Mouse (Mus musculus) left cerebral cortex, adult 9 months (tissue): Measurements from ENCODE around the gene St3gal3.

Source experiments
- DNase-seq, 2 experiments: peaks; one replicate each; pipeline ENCODE4 v3.0.0; 2022; ENCODE audit warnings: low spot score in 2 of 2

St3gal3 gene

DNA sequence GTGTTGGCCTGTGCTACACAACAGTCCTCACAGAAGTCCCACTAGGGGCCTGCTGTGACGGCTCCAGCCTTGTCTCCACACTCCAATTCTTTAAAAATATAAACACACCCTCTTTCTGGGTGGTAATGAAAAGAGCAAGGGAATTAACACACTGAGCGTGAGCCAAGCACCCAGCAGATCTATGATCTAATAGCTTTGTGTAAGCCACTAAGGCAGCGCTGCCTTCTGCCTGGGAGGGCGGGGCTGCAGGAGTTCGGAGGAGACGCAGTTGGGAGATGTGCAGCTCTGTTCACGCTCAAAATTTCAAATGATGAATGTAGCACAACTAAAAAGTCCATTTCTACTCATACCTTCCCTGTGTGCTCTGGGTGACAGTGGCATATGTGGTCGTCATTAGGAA is 115.1 kb downstream of the St3gal3 start:
- DNase-seq: no peak

GRCm38 (mm10) chr4:118019218-118019617 is 115.5 kb downstream of the St3gal3 start:
- DNase-seq: no peak

GRCm38 (mm10) chr4:118017021-118017805 is 117.5 kb downstream of the St3gal3 start:
- DNase-seq: no peak

- DNase-seq: no peak
Measured at GRCm38 (mm10) chr4:118016323-118016911, 118.3 kb downstream of the St3gal3 start.

- DNase-seq: no peak
Measured at GRCm38 (mm10) chr4:118015636-118016035, 119.1 kb downstream of the St3gal3 start.

GRCm38 (mm10) chr4:118015126-118015525 is 119.6 kb downstream of the St3gal3 start:
- no peak for DNase-seq

- no peak for DNase-seq
Measured at GRCm38 (mm10) chr4:118010661-118011173, 124.0 kb downstream of the St3gal3 start.

GRCm38 (mm10) chr4:118008433-118009033 is 126.2 kb downstream of the St3gal3 start:
- DNase-seq: no peak

GRCm38 (mm10) chr4:118001355-118001754 is 133.4 kb downstream of the St3gal3 start:
- DNase-seq: no peak

DNA sequence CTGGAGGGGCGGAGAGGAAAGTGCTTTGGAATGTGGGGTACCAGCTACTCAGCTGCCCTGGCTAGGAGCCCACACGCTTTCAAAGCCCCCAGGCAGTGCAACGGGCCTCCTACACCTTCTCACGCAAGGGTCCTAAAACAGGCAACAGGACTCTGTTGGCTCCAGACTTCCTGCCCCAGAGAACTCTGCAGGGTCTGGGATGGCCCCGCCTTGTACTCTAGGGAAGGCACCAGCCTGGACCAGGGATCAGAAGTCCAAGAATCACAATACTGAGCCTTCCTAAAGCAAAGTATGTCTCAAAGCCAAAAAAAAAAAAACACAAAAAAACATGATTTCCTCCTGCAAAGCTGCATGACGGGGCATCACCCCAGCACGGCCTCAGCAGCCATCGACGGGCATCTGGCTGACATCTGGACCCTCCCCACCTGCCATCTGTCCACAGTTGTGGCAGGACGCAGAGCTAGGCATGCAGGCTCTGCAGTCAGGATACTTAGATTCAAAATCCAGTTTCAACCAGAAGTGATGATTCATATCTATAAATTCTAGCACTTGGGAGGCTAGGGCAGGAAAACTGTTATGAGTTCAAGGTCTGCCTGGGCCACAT is 134.0 kb downstream of the St3gal3 start:
- no peak for DNase-seq

- DNase-seq: no peak
Measured at GRCm38 (mm10) chr4:117999951-118000350, 134.8 kb downstream of the St3gal3 start.

GRCm38 (mm10) chr4:117997381-117998269 is 137.1 kb downstream of the St3gal3 start:
- no peak for DNase-seq

GRCm38 (mm10) chr4:117996701-117997100 is 138.0 kb downstream of the St3gal3 start:
- DNase-seq: no peak

GRCm38 (mm10) chr4:117995461-117995860 is 139.3 kb downstream of the St3gal3 start:
- DNase-seq: no peak

GRCm38 (mm10) chr4:117993421-117993820 is 141.3 kb downstream of the St3gal3 start:
- no peak for DNase-seq

GRCm38 (mm10) chr4:117992872-117993271 is 141.8 kb downstream of the St3gal3 start:
- DNase-seq: no peak

- DNase-seq: no peak
Measured at GRCm38 (mm10) chr4:117992036-117992435, 142.7 kb downstream of the St3gal3 start.

DNA sequence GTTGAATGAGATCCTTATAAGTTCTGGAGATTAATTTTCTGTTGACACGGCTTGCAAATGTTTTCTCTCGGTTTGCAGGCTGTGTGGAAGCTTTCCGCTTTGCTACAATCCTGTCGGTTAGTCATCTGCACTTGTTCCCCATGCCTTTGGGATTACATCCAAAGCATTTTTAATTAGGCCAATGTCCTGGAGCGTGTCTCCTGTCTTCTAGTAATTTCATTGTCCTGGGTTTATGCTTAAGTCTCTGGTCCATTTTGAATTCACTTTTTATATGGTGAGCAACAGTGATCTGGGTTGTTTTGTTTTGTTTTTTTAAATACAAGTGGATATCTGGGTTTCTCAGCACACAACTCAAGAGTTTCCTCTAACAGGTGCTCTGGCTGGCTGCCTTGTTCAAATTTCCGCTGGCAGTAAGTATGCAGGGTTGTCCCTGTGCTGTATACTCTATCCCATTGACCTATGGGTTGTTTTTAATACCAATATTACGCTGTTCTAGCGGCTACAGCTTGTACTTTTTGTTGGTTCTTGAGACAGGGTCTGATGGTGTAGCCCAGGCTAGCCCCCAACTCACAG is 143.6 kb downstream of the St3gal3 start:
- no peak for DNase-seq

GRCm38 (mm10) chr4:117990571-117990970 is 144.1 kb downstream of the St3gal3 start:
- DNase-seq: no peak

- DNase-seq: no peak
Measured at GRCm38 (mm10) chr4:117989801-117990200, 144.9 kb downstream of the St3gal3 start.

- DNase-seq: no peak
Measured at GRCm38 (mm10) chr4:117986766-117987165, 147.9 kb downstream of the St3gal3 start.
